Mouse (Mus musculus): ENCODE measurements around the gene Fga. TPM values are rescaled to one million over a fixed set of nuclear protein-coding genes. Genes with fewer than 3 reads are reported as not detected.

The Fga gene
- polyA plus RNA-seq (2015; fragmentation: Illumina TruSeq; extraction: RNeasy Lipid Tissue Mini Kit (QIAGEN cat#74804); ENCODE audit: insufficient read depth, low read depth, low replicate concordance), result not detected

GRCm38 (mm10) chr3:83025475-83026301 is at the start of gene Fga:
Gene Fga, plus strand, starts transcription at chr3:83026076.

GRCm38 (mm10) chr3:83007557-83007956 is 18.3 kb upstream of the Fga start, which contains the start of gene Fgg:
Gene Fgg, plus strand, starts transcription at chr3:83007724.

GRCm38 (mm10) chr3:83049680-83050079 is 23.8 kb downstream of the Fga start, which contains the start of gene Fgb:
Gene Fgb, minus strand, starts transcription at chr3:83049863.

GRCm38 (mm10) chr3:83055281-83056038 is 29.6 kb downstream of the Fga start, which contains the start of gene Plrg1:
Gene Plrg1, plus strand, starts transcription at chr3:83055522.

Other genes starting within 250 kb of the Fga start
- not detected for gene Rbm46, start 149.6 kb upstream of the Fga start, polyA plus RNA-seq (2015; fragmentation: Illumina TruSeq; extraction: RNeasy Lipid Tissue Mini Kit (QIAGEN cat#74804); ENCODE audit: insufficient read depth, low read depth, low replicate concordance)
- not detected for gene Lrat, start 122.1 kb upstream of the Fga start, polyA plus RNA-seq (2015; fragmentation: Illumina TruSeq; extraction: RNeasy Lipid Tissue Mini Kit (QIAGEN cat#74804); ENCODE audit: insufficient read depth, low read depth, low replicate concordance)
- gene Fgg, start 18.4 kb upstream of the Fga start, polyA plus RNA-seq (2015; fragmentation: Illumina TruSeq; extraction: RNeasy Lipid Tissue Mini Kit (QIAGEN cat#74804); ENCODE audit: insufficient read depth, low read depth, low replicate concordance), result not detected
- not detected for gene Fgb, start 23.8 kb downstream of the Fga start, polyA plus RNA-seq (2015; fragmentation: Illumina TruSeq; extraction: RNeasy Lipid Tissue Mini Kit (QIAGEN cat#74804); ENCODE audit: insufficient read depth, low read depth, low replicate concordance)
- gene Plrg1, start 29.4 kb downstream of the Fga start, polyA plus RNA-seq (2015; fragmentation: Illumina TruSeq; extraction: RNeasy Lipid Tissue Mini Kit (QIAGEN cat#74804); ENCODE audit: insufficient read depth, low read depth, low replicate concordance), result 7.7 TPM
- 0.17 TPM for gene Dchs2, start 101.9 kb downstream of the Fga start, polyA plus RNA-seq (2015; fragmentation: Illumina TruSeq; extraction: RNeasy Lipid Tissue Mini Kit (QIAGEN cat#74804); ENCODE audit: insufficient read depth, low read depth, low replicate concordance)

All from pancreas, adult 10 weeks (tissue).